Mouse (Mus musculus) lung, postnatal 0 days (tissue): ENCODE measurements around the gene Rpp25. TPM values are rescaled to one million over a fixed set of nuclear protein-coding genes. Genes with fewer than 3 reads are reported as not detected.

Experiments
- ATAC-seq: fragments of 200-750 bp; cut with Nextera tagmentation; 2 replicates; pipeline ENCODE4 v1.8.0; 2017; ENCODE audit warnings: moderate library complexity
- DNase-seq: peaks from one replicate; pipeline ENCODE4 v3.0.0-alpha.2; 2016; ENCODE audit warnings: low spot score
- H3K27ac ChIP-seq: fragments of 300-500 bp; sonication (generic); 2 replicates; pipeline ENCODE4 v1.5.1; 2014; ENCODE audit warnings: antibody characterized with exemption, mild to moderate bottlenecking, low read length, mixed read lengths
- H3K27me3 ChIP-seq: fragments of 300-500 bp; sonication (generic); replicated peaks from 2 replicates; pipeline ENCODE4 v1.6.1; 2014; ENCODE audit warnings: low read length, mixed read lengths; ENCODE audit not compliant: insufficient read depth
- H3K36me3 ChIP-seq: fragments of 300-500 bp; sonication (generic); 2 replicates; pipeline ENCODE4 v1.6.1; 2014; ENCODE audit warnings: low read length, mixed read lengths; ENCODE audit not compliant: insufficient read depth
- H3K4me1 ChIP-seq: fragments of 300-500 bp; sonication (generic); 2 replicates; pipeline ENCODE4 v1.6.1; 2014; ENCODE audit warnings: antibody characterized with exemption, low read depth, low read length, mixed read lengths; ENCODE audit not compliant: insufficient read depth
- H3K4me2 ChIP-seq: fragments of 300-500 bp; sonication (generic); replicated peaks from 2 replicates; pipeline ENCODE4 v1.6.1; 2014; ENCODE audit warnings: low read depth, mild to moderate bottlenecking, low read length, moderate library complexity, mixed read lengths
- H3K4me3 ChIP-seq: fragments of 300-500 bp; sonication (generic); 2 replicates; pipeline ENCODE4 v1.5.1; 2014; ENCODE audit warnings: low read depth, low read length
- H3K9ac ChIP-seq: fragments of 300-500 bp; sonication (generic); replicated peaks from 2 replicates; pipeline ENCODE4 v1.6.1; 2014; ENCODE audit warnings: low read depth, mild to moderate bottlenecking
- H3K9me3 ChIP-seq: fragments of 300-500 bp; sonication (generic); 2 replicates; pipeline ENCODE4 v1.6.1; 2016; ENCODE audit warnings: low read length, mixed read lengths
- CTCF ChIP-seq: IDR thresholded peaks from 2 replicates; pipeline ENCODE4 v1.5.1; 2016; ENCODE audit warnings: antibody characterized with exemption, mild to moderate bottlenecking
- EP300 ChIP-seq: IDR thresholded peaks from 2 replicates; pipeline ENCODE4 v1.6.1; 2016; ENCODE audit warnings: antibody characterized with exemption, mild to moderate bottlenecking, control low read depth
- WGBS: fragments of 180-500 bp; shearing (Covaris S2); extraction: QIAGEN DNeasy Blood & Tissue Kit; methylation state at CpG from one replicate; pipeline ENCODE4 v1.1.7; 2014; 5-methylcytosine and 5-hydroxymethylcytosine counted together
- polyA plus RNA-seq: library from polyadenylated mRNA; unstranded; fragments of >200 nt; fragmentation: Nextera tagmentation; extraction: Ambion mirVana; gene quantifications from 2 replicates; pipeline ENCODE4 v1.2.1, GENCODE M21; 2015

Rpp25 gene
- polyA plus RNA-seq: 3.3 and 3.6 TPM in 2 replicates

DNA sequence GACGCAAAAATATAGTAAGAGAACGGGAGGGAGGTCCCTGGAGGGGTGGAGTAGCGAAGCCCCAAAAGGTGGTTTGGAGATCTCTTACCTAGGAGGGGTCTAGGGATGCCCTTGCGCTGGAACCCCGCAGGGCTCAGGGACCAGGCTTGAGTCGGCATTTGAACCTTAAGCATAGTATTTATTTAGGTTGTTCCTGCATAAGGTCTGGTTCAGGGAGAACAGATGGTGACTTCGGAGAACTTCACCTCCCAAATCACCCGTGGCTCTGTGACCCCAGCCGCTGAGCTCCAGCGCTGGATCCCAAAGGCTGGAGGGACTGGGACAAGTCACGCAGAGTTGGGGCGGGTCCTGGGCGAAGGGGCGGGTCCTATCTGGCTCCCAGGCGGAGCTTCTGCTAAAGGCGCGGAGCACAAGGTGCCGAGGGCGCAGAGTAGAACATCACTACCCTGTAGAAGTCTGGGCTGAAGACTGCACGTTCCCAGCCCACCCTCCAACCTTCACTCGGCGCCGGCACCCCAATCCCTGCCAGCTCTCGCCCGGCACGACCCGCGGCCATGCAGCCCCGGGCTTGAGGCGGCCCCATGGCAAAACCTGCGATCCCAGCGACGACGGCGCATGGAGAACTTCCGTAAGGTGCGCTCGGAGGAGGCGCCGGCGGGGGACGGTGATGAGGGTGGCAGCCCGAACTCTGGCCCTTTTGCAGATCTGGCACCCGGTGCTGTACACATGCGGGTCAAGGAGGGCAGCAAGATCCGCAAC, at the start of gene Rpp25:
Gene Rpp25, plus strand, starts transcription at position 405 of the 759 bp plus-strand sequence.
- H3K4me1 ChIP-seq: peaks cover 12% of the 10 kb centered on the region
- H3K27ac ChIP-seq: no peak within 1 kb of the TSS
- WGBS: 1% methylated on average over 46 of the region's 46 CpGs
- DNase-seq (no peak), ATAC-seq (peak; percentile 66)
- no peak for TF ChIP-seq EP300
- TF ChIP-seq CTCF: no peak
- H3K9ac ChIP-seq: no peak within 1 kb of the TSS
- H3K36me3 ChIP-seq: no peaks in the 10 kb centered on the region
- peak within 1 kb of the TSS; percentile 63 for H3K4me2 ChIP-seq
- H3K27me3 ChIP-seq: peaks cover 61% of the 10 kb centered on the region
- H3K4me3 ChIP-seq: peak within 1 kb of the TSS; percentile 37
- no peaks in the 10 kb centered on the region for H3K9me3 ChIP-seq

DNA sequence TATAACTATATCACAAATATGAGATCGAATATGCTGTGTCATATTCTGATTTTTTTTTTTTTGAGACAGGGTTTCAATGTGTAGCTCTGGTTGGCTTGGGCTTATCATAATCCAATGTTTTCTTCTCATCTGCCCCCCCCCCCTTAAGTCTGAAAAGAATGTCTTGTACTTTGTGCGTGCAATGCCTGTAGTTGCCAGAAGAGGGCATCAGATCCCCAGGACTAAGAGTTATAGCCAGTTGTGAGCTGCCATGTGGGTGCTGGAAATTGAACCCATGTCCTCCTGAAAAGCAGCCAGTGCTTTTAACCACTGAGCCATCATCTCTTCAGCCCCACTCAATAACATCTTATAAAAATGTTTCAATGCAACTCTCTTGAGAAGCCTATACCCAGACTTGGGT, 44.1 kb upstream of the Rpp25 start:
- no peaks in the 10 kb centered on the region for H3K36me3 ChIP-seq
- H3K4me1 ChIP-seq: no peaks in the 10 kb centered on the region
- H3K9me3 ChIP-seq: no peaks in the 10 kb centered on the region
- ATAC-seq: no peak
- 95% methylated on average over 2 of the region's 2 CpGs for WGBS
- no peak overlapping the region for H3K9ac ChIP-seq
- DNase-seq: no peak
- no peak overlapping the region for H3K4me2 ChIP-seq
- no peak overlapping the region for H3K27ac ChIP-seq
- no peak overlapping the region for H3K4me3 ChIP-seq
- TF ChIP-seq CTCF (peak; percentile 34; the same call in 1 of the 2 replicates), EP300 (no peak)
- H3K27me3 ChIP-seq: no peaks in the 10 kb centered on the region

DNA sequence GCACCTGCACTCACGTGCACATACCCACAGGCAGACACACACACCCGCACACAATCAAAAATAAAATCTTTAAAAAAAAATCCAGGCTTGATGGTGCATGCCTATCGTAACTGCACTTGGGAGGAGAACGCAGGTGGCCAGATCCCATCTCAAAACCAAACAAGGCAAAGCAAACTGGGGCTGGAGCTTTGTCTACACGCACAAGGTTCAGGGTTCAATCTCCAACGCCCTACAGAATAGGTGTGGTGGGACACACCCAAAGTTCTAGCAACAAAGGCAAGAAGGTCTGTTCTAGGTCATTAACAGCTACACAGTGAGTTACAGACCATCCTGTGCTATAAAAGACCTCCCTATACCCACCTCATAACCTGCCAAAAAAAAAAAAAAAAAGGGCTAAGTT, 41.0 kb upstream of the Rpp25 start:
- no peak overlapping the region for H3K9ac ChIP-seq
- DNase-seq (no peak), ATAC-seq (no peak)
- 69% methylated on average over 6 of the region's 6 CpGs for WGBS
- H3K9me3 ChIP-seq: no peaks in the 10 kb centered on the region
- H3K27ac ChIP-seq: no peak overlapping the region
- H3K4me1 ChIP-seq: peaks cover 6% of the 10 kb centered on the region; the same call in 1 of the 2 replicates
- TF ChIP-seq CTCF: no peak
- TF ChIP-seq EP300: no peak
- H3K4me3 ChIP-seq: no peak overlapping the region
- no peaks in the 10 kb centered on the region for H3K36me3 ChIP-seq
- no peak overlapping the region for H3K4me2 ChIP-seq
- no peaks in the 10 kb centered on the region for H3K27me3 ChIP-seq

DNA sequence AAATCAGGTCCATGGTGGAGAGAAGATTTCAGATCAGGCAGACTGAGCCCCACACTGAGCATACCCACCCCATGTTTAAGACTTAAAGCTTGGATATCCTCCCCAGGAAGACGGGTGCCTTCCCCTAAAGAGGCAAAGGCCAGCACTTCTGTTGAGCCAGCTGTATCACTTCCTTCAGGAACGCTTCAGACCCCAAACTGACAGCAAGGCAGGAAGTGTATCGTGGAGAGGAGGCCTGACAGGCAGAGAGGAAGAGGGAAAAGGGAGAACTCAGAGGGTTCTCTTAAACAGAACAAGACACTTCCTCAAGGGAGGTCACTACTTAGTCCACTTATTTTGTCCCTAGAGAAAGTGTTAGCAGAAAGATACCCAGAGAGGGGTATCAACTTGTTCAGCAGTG, 37.7 kb upstream of the Rpp25 start:
- Histone ChIP-seq H3K9ac (no peak overlapping the region), H3K27me3 (no peaks in the 10 kb centered on the region; the same call in 1 of the 2 replicates), H3K36me3 (no peaks in the 10 kb centered on the region), H3K4me3 (no peak overlapping the region), H3K4me1 (peaks cover 6% of the 10 kb centered on the region; the same call in 1 of the 2 replicates), H3K4me2 (no peak overlapping the region), H3K27ac (no peak overlapping the region), H3K9me3 (no peaks in the 10 kb centered on the region)
- WGBS: 40% methylated on average over 3 of the region's 3 CpGs
- DNase-seq (no peak), ATAC-seq (no peak)
- TF ChIP-seq EP300: no peak
- TF ChIP-seq CTCF: no peak

DNA sequence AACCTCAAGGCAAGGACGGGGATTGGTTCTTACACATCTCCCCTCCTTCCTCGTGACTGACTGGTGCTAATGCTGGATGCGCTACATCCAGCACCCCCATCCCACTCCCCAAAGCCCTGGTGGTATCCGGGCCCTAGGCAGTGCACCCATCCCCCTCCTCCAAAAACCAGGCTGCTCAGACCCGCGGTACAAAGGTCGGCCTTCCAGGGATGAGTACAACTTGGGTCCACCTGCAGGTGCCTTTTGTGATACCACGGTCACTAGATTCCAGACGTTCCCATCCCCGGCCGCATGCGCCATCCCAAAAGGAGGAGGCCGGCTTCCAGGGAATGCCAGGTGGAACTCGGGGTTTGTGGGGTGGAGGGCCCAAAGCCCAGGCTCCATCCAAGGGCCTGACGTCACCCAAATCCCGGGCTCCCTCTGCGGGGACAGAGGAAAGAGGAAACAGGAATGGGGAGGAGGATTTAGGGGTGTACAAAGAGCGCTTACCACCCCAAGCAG, 36.5 kb upstream of the Rpp25 start:
- no peaks in the 10 kb centered on the region for H3K36me3 ChIP-seq
- H3K9me3 ChIP-seq: no peaks in the 10 kb centered on the region
- DNase-seq (no peak), ATAC-seq (peak; percentile 18)
- H3K9ac ChIP-seq: peak overlapping the region; percentile 48
- peaks cover 6% of the 10 kb centered on the region; the same call in 1 of the 2 replicates for H3K4me1 ChIP-seq
- H3K27ac ChIP-seq: no peak overlapping the region
- H3K4me2 ChIP-seq: peak overlapping the region; percentile 88
- TF ChIP-seq CTCF (no peak), EP300 (no peak)
- peak overlapping the region; percentile 55 for H3K4me3 ChIP-seq
- H3K27me3 ChIP-seq: no peaks in the 10 kb centered on the region; the same call in 1 of the 2 replicates
- 3% methylated on average over 18 of the region's 18 CpGs for whole genome bisulfite sequencing

DNA sequence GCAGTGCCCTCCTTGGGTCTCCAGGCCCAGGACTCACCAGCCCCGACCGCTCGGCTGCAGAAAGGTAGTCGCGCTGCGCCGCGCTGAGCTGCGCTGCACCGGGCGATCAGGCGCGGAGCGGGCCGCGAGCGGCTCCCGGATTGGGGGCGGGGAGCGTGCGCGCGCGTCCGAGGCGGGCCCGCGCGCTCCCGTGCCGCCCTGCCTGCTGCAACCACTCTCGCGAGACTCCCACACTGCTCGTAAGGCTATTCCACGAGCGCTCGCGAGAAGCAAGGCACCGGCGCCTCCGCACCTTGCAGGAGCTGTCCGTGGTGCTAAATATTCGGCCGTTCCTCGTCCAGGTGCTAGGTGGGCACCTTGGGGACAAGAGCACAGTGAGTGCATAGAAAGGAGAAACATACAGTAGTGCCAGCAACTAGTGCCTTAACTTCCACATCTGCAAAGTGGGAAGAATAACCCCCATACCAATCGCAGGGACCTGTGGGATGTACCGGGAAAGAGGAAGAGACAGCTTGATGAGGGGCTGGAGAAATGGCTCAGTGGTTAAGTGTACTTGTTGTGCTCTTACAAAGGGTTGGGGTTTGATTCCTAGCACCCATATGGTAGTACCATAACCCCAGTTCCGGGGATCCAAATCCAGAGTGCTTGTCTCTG, 35.8 kb upstream of the Rpp25 start, which contains the start of gene Scamp5:
Gene Scamp5, minus strand, starts transcription at position 165 of the 654 bp plus-strand sequence.
- Histone ChIP-seq H3K36me3 (no peaks in the 10 kb centered on the region), H3K27ac (no peak within 1 kb of the TSS), H3K4me2 (peak within 1 kb of the TSS; percentile 88), H3K9ac (peak within 1 kb of the TSS; percentile 48), H3K4me1 (peaks cover 6% of the 10 kb centered on the region; the same call in 1 of the 2 replicates), H3K27me3 (no peaks in the 10 kb centered on the region; the same call in 1 of the 2 replicates), H3K4me3 (peak within 1 kb of the TSS; percentile 55), H3K9me3 (no peaks in the 10 kb centered on the region)
- peak; percentile 97 for DNase-seq
- 1% methylated on average over 43 of the region's 48 CpGs for WGBS
- peak; percentile 99 for ATAC-seq
- peak; percentile 64; the same call in 1 of the 2 replicates for TF ChIP-seq EP300
- no peak for TF ChIP-seq CTCF
